Mouse (Mus musculus): ENCODE measurements around the gene Gm35315.
"Not testable (repeated sequence)": the region's sequence is repeated elsewhere in the genome, so short reads cannot be mapped to it uniquely, and the experiment has no call there.

The Gm35315 gene

GRCm38 (mm10) chr5:110101716-110102347 lies 7.6 kb upstream of the Gm35315 start:
- DNase-seq (ENCODE audit: low read depth, low spot score), result no peak

- no peak for DNase-seq (ENCODE audit: low read depth, low spot score)
Measured at GRCm38 (mm10) chr5:110100921-110101631, 6.9 kb upstream of the Gm35315 start.

GRCm38 (mm10) chr5:110099656-110100580 lies 5.7 kb upstream of the Gm35315 start, which contains the start of gene Plcxd1:
Gene Plcxd1, plus strand, starts transcription at chr5:110099969.
- no peak for DNase-seq (ENCODE audit: low read depth, low spot score)

- DNase-seq (ENCODE audit: low read depth, low spot score), result no peak
Measured at GRCm38 (mm10) chr5:110098991-110099477, 4.8 kb upstream of the Gm35315 start.

- DNase-seq (ENCODE audit: low read depth, low spot score), result no peak
Measured at GRCm38 (mm10) chr5:110094847-110095213, 610 bp upstream of the Gm35315 start.

- peak; percentile 84 for DNase-seq (ENCODE audit: low read depth, low spot score)
Measured at GRCm38 (mm10) chr5:110091546-110091945, 2.7 kb downstream of the Gm35315 start.

- DNase-seq (ENCODE audit: low read depth, low spot score), result no peak
Measured at GRCm38 (mm10) chr5:110086161-110086866, 7.9 kb downstream of the Gm35315 start.

GRCm38 (mm10) chr5:110082961-110083360 lies 11.3 kb downstream of the Gm35315 start:
- DNase-seq (ENCODE audit: low read depth, low spot score), result no peak

- not testable (repeated sequence) for DNase-seq (ENCODE audit: low read depth, low spot score)
Measured at GRCm38 (mm10) chr5:110072413-110072812, 21.8 kb downstream of the Gm35315 start, which contains the start of gene Gm17655. Gene Gm17655, minus strand, starts transcription at chr5:110072513.

GRCm38 (mm10) chr5:110057637-110058408 lies 36.4 kb downstream of the Gm35315 start:
- DNase-seq (ENCODE audit: low read depth, low spot score), result peak; percentile 92

Measured in A20 (cell line).